Mouse (Mus musculus): ENCODE data around the gene Nfkbid. TPM values are rescaled to one million over a fixed set of nuclear protein-coding genes. Genes with fewer than 3 reads are reported as not detected.
A peak's percentile ranks its signal among the peaks of the same experiment; 100 is the strongest.

Nfkbid gene
- polyA plus RNA-seq, 1 experiment from 2014 or later: 1.9 TPM

GRCm38 (mm10) chr7:30394379-30394778, 27.2 kb upstream of the Nfkbid start:
- Histone ChIP-seq H3K4me2 (replicated peaks; ENCODE audit: low read depth, low read length) (no peak overlapping the region), H3K9me3 (ENCODE audit: low read length) (no peaks in the 10 kb centered on the region), H3K9ac (replicated peaks; ENCODE audit: low read depth) (no peak overlapping the region), H3K36me3 (ENCODE audit: insufficient read depth, low read length) (no peaks in the 10 kb centered on the region), H3K4me1 (ENCODE audit: insufficient read depth, low read depth, low read length) (no peaks in the 10 kb centered on the region), H3K27me3 (replicated peaks; ENCODE audit: insufficient read depth, low read length) (no peaks in the 10 kb centered on the region), H3K27ac (ENCODE audit: low read length) (peak overlapping the region; percentile 77), H3K4me3 (ENCODE audit: low read depth, low read length) (no peak overlapping the region)
- TF ChIP-seq CTCF (IDR thresholded peaks at IDR 0.05): no peak
- TF ChIP-seq EP300 (IDR thresholded peaks at IDR 0.05): peak; percentile 34
- DNase-seq (ENCODE audit: low spot score) (peak; percentile 77), ATAC-seq (peak; percentile 90)
- WGBS: 21% methylated on average over 10 of the region's 11 CpGs

GRCm38 (mm10) chr7:30394871-30395270, 26.7 kb upstream of the Nfkbid start:
- no peaks in the 10 kb centered on the region for H3K9me3 ChIP-seq (ENCODE audit: low read length)
- H3K27me3 ChIP-seq (replicated peaks; ENCODE audit: insufficient read depth, low read length): no peaks in the 10 kb centered on the region
- H3K36me3 ChIP-seq (ENCODE audit: insufficient read depth, low read length): no peaks in the 10 kb centered on the region
- H3K9ac ChIP-seq (replicated peaks; ENCODE audit: low read depth): no peak overlapping the region
- DNase-seq (ENCODE audit: low spot score) (no peak), ATAC-seq (no peak)
- no peaks in the 10 kb centered on the region for H3K4me1 ChIP-seq (ENCODE audit: insufficient read depth, low read depth, low read length)
- H3K4me3 ChIP-seq (ENCODE audit: low read depth, low read length): no peak overlapping the region
- H3K27ac ChIP-seq (ENCODE audit: low read length): no peak overlapping the region
- H3K4me2 ChIP-seq (replicated peaks; ENCODE audit: low read depth, low read length): no peak overlapping the region
- 39% methylated on average over 2 of the region's 2 CpGs for WGBS
- no peak for TF ChIP-seq EP300 (IDR thresholded peaks at IDR 0.05)
- peak; percentile 41 for TF ChIP-seq CTCF (IDR thresholded peaks at IDR 0.05)

GRCm38 (mm10) chr7:30399671-30400070, 21.9 kb upstream of the Nfkbid start:
- no peak overlapping the region for H3K9ac ChIP-seq (replicated peaks; ENCODE audit: low read depth)
- H3K9me3 ChIP-seq (ENCODE audit: low read length): no peaks in the 10 kb centered on the region
- H3K27me3 ChIP-seq (replicated peaks; ENCODE audit: insufficient read depth, low read length): no peaks in the 10 kb centered on the region
- H3K4me1 ChIP-seq (ENCODE audit: insufficient read depth, low read depth, low read length): no peaks in the 10 kb centered on the region
- H3K27ac ChIP-seq (ENCODE audit: low read length): no peak overlapping the region
- 51% methylated on average over 7 of the region's 7 CpGs for WGBS
- no peaks in the 10 kb centered on the region for H3K36me3 ChIP-seq (ENCODE audit: insufficient read depth, low read length)
- no peak for ATAC-seq
- DNase-seq (ENCODE audit: low spot score): no peak
- TF ChIP-seq CTCF (IDR thresholded peaks at IDR 0.05) (no peak), EP300 (IDR thresholded peaks at IDR 0.05) (no peak)
- no peak overlapping the region for H3K4me2 ChIP-seq (replicated peaks; ENCODE audit: low read depth, low read length)
- H3K4me3 ChIP-seq (ENCODE audit: low read depth, low read length): no peak overlapping the region

GRCm38 (mm10) chr7:30402343-30402742, 19.2 kb upstream of the Nfkbid start:
- Histone ChIP-seq H3K4me2 (replicated peaks; ENCODE audit: low read depth, low read length) (no peak overlapping the region), H3K9ac (replicated peaks; ENCODE audit: low read depth) (no peak overlapping the region), H3K4me1 (ENCODE audit: insufficient read depth, low read depth, low read length) (no peaks in the 10 kb centered on the region), H3K36me3 (ENCODE audit: insufficient read depth, low read length) (no peaks in the 10 kb centered on the region), H3K27me3 (replicated peaks; ENCODE audit: insufficient read depth, low read length) (no peaks in the 10 kb centered on the region), H3K27ac (ENCODE audit: low read length) (no peak overlapping the region), H3K4me3 (ENCODE audit: low read depth, low read length) (no peak overlapping the region), H3K9me3 (ENCODE audit: low read length) (no peaks in the 10 kb centered on the region)
- WGBS: 61% methylated on average over 4 of the region's 4 CpGs
- TF ChIP-seq CTCF (IDR thresholded peaks at IDR 0.05) (no peak), EP300 (IDR thresholded peaks at IDR 0.05) (no peak)
- DNase-seq (ENCODE audit: low spot score) (no peak), ATAC-seq (no peak)

- no peak overlapping the region for H3K4me2 ChIP-seq (replicated peaks; ENCODE audit: low read depth, low read length)
- 73% methylated on average over 3 of the region's 3 CpGs for WGBS
- ATAC-seq (no peak), DNase-seq (ENCODE audit: low spot score) (no peak)
- H3K9me3 ChIP-seq (ENCODE audit: low read length): no peaks in the 10 kb centered on the region
- TF ChIP-seq EP300 (IDR thresholded peaks at IDR 0.05) (no peak), CTCF (IDR thresholded peaks at IDR 0.05) (no peak)
- H3K4me1 ChIP-seq (ENCODE audit: insufficient read depth, low read depth, low read length): no peaks in the 10 kb centered on the region
- no peak overlapping the region for H3K27ac ChIP-seq (ENCODE audit: low read length)
- H3K4me3 ChIP-seq (ENCODE audit: low read depth, low read length): no peak overlapping the region
- H3K9ac ChIP-seq (replicated peaks; ENCODE audit: low read depth): no peak overlapping the region
- no peaks in the 10 kb centered on the region for H3K36me3 ChIP-seq (ENCODE audit: insufficient read depth, low read length)
- H3K27me3 ChIP-seq (replicated peaks; ENCODE audit: insufficient read depth, low read length): no peaks in the 10 kb centered on the region
Observed at GRCm38 (mm10) chr7:30408639-30409038, 12.9 kb upstream of the Nfkbid start.

GRCm38 (mm10) chr7:30409789-30410188, 11.7 kb upstream of the Nfkbid start:
- no peak for TF ChIP-seq CTCF (IDR thresholded peaks at IDR 0.05)
- no peak for TF ChIP-seq EP300 (IDR thresholded peaks at IDR 0.05)
- no peak for ATAC-seq
- H3K9ac ChIP-seq (replicated peaks; ENCODE audit: low read depth): no peak overlapping the region

GRCm38 (mm10) chr7:30411023-30411422, 10.5 kb upstream of the Nfkbid start:
- H3K9me3 ChIP-seq (ENCODE audit: low read length): no peaks in the 10 kb centered on the region
- H3K27me3 ChIP-seq (replicated peaks; ENCODE audit: insufficient read depth, low read length): no peaks in the 10 kb centered on the region
- H3K9ac ChIP-seq (replicated peaks; ENCODE audit: low read depth): no peak overlapping the region
- ATAC-seq (no peak), DNase-seq (ENCODE audit: low spot score) (no peak)
- no peak overlapping the region for H3K4me3 ChIP-seq (ENCODE audit: low read depth, low read length)
- H3K4me2 ChIP-seq (replicated peaks; ENCODE audit: low read depth, low read length): no peak overlapping the region
- no peaks in the 10 kb centered on the region for H3K4me1 ChIP-seq (ENCODE audit: insufficient read depth, low read depth, low read length)
- WGBS: 66% methylated on average over 3 of the region's 3 CpGs
- no peak for TF ChIP-seq EP300 (IDR thresholded peaks at IDR 0.05)
- TF ChIP-seq CTCF (IDR thresholded peaks at IDR 0.05): no peak
- no peaks in the 10 kb centered on the region for H3K36me3 ChIP-seq (ENCODE audit: insufficient read depth, low read length)
- H3K27ac ChIP-seq (ENCODE audit: low read length): no peak overlapping the region

More at GRCm38 (mm10) chr7:30409789-30410188, 11.7 kb upstream of the Nfkbid start:
- Histone ChIP-seq H3K4me1 (ENCODE audit: insufficient read depth, low read depth, low read length) (no peaks in the 10 kb centered on the region), H3K27me3 (replicated peaks; ENCODE audit: insufficient read depth, low read length) (no peaks in the 10 kb centered on the region), H3K36me3 (ENCODE audit: insufficient read depth, low read length) (no peaks in the 10 kb centered on the region), H3K27ac (ENCODE audit: low read length) (no peak overlapping the region), H3K4me2 (replicated peaks; ENCODE audit: low read depth, low read length) (no peak overlapping the region), H3K9me3 (ENCODE audit: low read length) (no peaks in the 10 kb centered on the region), H3K4me3 (ENCODE audit: low read depth, low read length) (no peak overlapping the region)
- DNase-seq (ENCODE audit: low spot score): no peak
- 43% methylated on average over 2 of the region's 2 CpGs for WGBS
